Mouse (Mus musculus) pancreas, adult 10 weeks (tissue): ENCODE results near the gene Clip2. TPM values are rescaled to one million over a fixed set of nuclear protein-coding genes. Genes with fewer than 3 reads are reported as not detected.

Experiments
- polyA plus RNA-seq: library from polyadenylated mRNA; stranded (reverse); fragments of 350-450 nt; fragmentation: Illumina TruSeq; extraction: RNeasy Lipid Tissue Mini Kit (QIAGEN cat#74804); gene quantifications from one replicate; pipeline ENCODE4 v1.2.3, GENCODE M21; 2015; ENCODE audit warnings: low read depth, low replicate concordance; ENCODE audit not compliant: insufficient read depth

Clip2 gene
- polyA plus RNA-seq: 3.3 TPM

DNA sequence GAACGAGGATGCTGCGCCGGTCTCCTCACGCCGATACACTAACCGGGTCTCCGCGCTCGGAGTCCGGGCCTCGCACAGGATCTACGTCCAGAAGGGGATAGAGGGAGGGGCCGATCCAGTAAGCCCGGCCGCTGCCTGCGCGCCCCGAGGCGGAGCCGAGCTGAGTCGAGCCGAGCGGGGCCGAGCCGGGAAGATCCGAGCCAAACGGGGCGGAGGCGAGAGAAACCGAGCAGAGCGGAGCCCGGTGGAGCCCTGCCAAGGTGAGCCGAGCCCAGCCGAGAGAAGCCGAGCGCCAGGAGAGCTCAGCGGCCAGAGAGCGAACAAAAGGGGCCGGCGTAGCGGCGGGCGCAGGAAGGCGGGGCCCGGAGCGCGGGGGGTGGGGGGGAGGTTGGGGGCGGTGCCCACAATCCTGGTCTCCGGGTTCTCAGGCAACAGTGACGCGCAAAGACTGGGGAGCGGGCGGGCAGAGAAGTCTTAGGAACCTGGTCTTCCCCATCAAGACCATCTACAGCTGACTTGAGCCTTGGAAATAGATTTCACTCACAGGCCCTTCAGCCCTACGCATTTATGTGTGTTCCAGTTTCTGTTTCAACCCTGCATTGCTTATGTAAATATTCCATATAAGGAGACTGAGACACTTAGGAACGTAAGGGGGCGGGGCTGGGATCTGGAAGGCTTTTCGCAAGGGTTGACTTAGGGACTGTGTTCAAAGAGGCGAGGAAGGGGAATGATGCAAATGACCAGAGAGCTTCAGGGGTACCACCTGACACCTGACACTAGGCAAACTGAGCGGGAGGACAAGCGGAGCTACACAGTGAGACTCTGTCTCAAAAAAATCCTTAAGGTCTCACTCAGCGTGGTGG is at the start of gene Clip2:
Clip2 (minus strand) TSS at position 325 of the 863 bp plus-strand sequence.

DNA sequence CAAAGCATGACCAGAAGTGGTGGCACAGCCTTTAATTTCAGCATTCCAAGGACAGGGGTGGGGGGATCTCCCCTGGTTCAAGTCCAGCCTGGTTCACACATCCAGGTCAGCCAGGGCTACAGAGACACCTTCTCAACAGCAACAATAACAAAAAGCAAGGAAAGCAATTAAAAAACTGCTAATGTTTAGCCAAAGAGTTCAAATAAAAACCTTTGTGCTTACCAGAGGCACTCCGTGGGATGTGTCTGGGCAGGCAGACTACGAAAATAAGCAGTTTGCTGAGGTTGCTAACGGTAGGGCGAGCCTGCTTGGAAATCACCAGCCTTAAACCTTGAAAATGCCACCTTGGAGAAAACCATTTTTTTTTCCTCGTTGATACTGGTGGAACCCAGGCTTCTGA is 28.9 kb upstream of the Clip2 start, which contains the start of gene Rfc2:
Rfc2 (plus strand) TSS at position 221 of the 400 bp plus-strand sequence.

DNA sequence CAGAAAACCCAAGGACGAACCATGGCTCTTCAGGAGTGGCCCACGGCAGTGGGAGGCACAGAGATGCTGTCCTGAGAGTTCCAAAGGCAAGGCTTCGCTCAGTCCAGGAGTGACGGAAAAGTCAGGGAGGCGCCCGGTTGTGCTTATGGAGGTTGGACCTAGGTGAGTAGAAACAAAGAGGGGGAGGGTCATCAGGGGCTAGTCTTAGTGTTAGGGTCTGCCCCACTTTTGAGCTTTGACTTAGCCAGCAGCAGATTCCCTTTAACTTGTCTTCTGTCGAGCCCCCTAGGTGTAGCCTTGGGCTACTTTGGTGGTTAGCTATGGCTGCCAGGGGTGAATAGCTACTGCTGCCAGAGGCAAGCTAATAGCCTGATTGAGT is 7.8 kb upstream of the Clip2 start, which contains the start of gene Syna:
Syna (minus strand) TSS at position 101 of the 379 bp plus-strand sequence.

DNA sequence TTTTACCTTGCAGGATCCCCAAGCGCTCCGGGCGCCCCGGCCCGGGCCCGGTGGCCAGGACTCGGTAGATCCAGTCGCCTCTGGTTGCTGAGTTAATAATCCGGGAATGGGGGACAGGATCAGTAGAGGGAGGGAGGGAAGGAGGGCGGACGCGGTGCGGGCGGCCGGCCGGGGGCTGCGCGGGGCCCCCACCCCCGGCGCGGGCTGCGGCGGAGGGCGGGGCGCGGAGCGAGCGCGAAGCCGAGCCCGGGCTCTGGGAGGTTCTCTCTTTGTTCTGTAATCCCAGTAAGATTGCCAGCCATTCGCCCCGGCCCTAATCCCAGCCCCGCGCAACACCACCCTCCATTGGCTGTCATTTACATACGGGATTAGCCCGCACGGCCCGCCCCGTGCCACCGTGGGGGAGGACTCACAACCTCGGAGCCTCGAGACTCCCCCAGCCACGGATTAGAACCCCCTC is 95.7 kb downstream of the Clip2 start, which contains the start of gene Gtf2ird1:
Gtf2ird1 (minus strand) TSS at position 214 of the 460 bp plus-strand sequence.

Other genes starting within 250 kb of the Clip2 start
- 26.7 TPM for gene Gtf2i, start 237.7 kb downstream of the Clip2 start, polyA plus RNA-seq
- gene Gtf2ird1, start 95.7 kb downstream of the Clip2 start, polyA plus RNA-seq: 4.9 TPM
- not detected for gene Syna, start 7.7 kb upstream of the Clip2 start, polyA plus RNA-seq
- 18.1 TPM for gene Rfc2, start 28.9 kb upstream of the Clip2 start, polyA plus RNA-seq
- gene Lat2, start 62.6 kb upstream of the Clip2 start, polyA plus RNA-seq: 2.1 TPM
- gene Eif4h, start 87.1 kb upstream of the Clip2 start, polyA plus RNA-seq: 36.7 TPM
- gene Limk1, start 136.2 kb upstream of the Clip2 start, polyA plus RNA-seq: 2.5 TPM
- 38.7 TPM for gene Eln, start 194.9 kb upstream of the Clip2 start, polyA plus RNA-seq